Mouse (Mus musculus): Measurements from ENCODE around the gene 9530053A07Rik.

DNA sequence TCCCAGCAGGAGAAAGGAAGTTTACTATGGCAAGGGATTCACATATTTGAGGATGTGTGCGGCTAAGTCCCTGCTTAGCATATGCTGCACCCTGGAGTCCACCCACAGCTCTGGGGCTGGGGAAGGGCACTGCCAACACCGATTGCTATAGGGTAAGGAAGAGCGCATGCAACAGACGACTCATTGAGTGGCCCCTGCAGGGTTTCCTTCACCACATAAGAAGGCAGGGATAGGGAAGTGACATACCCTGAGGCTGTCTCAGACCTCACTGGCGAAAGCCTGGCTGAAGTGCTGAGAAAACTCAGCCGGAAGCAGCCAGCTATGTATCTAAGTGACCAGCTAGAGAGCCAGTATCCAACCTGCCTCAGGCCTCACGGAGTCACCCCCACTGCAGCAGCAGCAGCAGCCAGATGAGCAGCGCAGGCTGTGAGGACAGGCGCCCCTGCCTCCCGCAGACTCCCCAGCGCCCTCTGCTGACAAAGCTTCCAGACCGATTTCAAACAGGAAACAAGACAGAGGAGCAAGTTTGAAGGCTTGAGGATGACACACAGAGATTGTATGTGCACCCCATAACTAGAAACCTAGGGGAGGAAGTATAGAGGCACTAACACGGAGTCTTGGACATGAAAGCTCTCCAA lies 22.4 kb downstream of the 9530053A07Rik start:
- TF ChIP-seq POLR2A (IDR thresholded peaks at IDR 0.05; ENCODE audit: control insufficient read depth, low read depth, low read length): no peak
- TF ChIP-seq CTCF (IDR thresholded peaks at IDR 0.05; ENCODE audit: control insufficient read depth, insufficient read depth, insufficient replicate concordance, low read depth, low read length): peak; percentile 28; the same call in 1 of the 2 replicates

Data from testis, adult 2 months (tissue).